In the genomic region with DNA sequence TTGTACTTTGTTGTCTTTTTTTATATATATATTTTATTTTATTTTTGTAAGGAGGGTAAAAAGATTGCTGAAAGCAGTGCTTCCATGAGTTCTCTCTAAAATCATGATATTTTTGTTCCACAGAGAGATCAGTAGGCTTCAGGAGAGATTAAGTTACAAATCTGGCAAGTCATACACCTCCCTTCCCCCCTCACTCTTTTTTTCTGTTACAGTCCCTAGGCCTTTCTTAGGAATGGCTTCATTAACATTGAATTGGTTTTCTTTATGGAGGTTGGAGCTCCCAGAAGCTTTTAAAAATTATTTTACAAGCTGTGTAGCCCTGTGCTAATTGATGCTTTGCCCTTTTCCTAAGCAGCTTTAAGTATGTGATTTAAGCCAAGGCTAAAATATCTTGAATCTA, we compare ENCODE assay signal across 28 mouse cellular contexts.
DNase-seq lines count a peak whose midpoint lies in the region; ATAC-seq and TF ChIP-seq lines count a peak whose summit lies in the region.
"Had no signal": no experiment of that assay in that cellular context is flagged by ENCODE, and none has a peak within 500 bp of the region (broad histone marks: within the 10 kb centered on the region; RNA-seq: fewer than 3 reads in every experiment).

No protein-coding gene starts in this region.

- H3K9me3 ChIP-seq in embryonic facial prominence, embryonic 11.5 days (replicated peaks; ENCODE audit: control insufficient read depth, low read length), result no peaks in the 10 kb centered on the region
- H3K9me3 ChIP-seq in embryonic facial prominence, embryonic 10.5 days, result no peaks in the 10 kb centered on the region
- no peaks in the 10 kb centered on the region for H3K9me3 ChIP-seq in limb, embryonic 11.5 days (ENCODE audit: control insufficient read depth, low read length)
- no peaks in the 10 kb centered on the region for H3K9me3 ChIP-seq in limb, embryonic 10.5 days (replicated peaks)
- H3K9me3 ChIP-seq in limb, embryonic 12.5 days, result no peaks in the 10 kb centered on the region
- H3K9me3 ChIP-seq: embryonic facial prominence, embryonic 12.5 days; forebrain, embryonic 12.5 days; forebrain, embryonic 15.5 days; heart, embryonic 10.5 days; heart, embryonic 13.5 days; hindbrain, embryonic 12.5 days had no signal

- no peak for ATAC-seq in embryonic facial prominence, embryonic 11.5 days (replicated peaks; ENCODE audit: insufficient number of reproducible peaks, low FRiP score, low TSS enrichment, low read depth)
- peak; percentile 65; the same call in 1 of the 2 replicates for ATAC-seq in limb, embryonic 11.5 days (ENCODE audit: insufficient number of reproducible peaks, low FRiP score, low TSS enrichment, low read depth)
- ATAC-seq in limb, embryonic 12.5 days (ENCODE audit: insufficient number of reproducible peaks, insufficient read depth, low FRiP score, low TSS enrichment, low read depth), result peak; percentile 71; the same call in 1 of the 2 replicates
- ATAC-seq: activated CD4-positive, CD25-positive, alpha-beta regulatory T cell, adult 4 months; forebrain, embryonic 15.5 days had no signal

- H3K27ac ChIP-seq in embryonic facial prominence, embryonic 11.5 days (replicated peaks; ENCODE audit: low read depth, low read length), result no peak overlapping the region
- H3K27ac ChIP-seq in embryonic facial prominence, embryonic 10.5 days (replicated peaks), result no peak overlapping the region
- no peak overlapping the region for H3K27ac ChIP-seq in limb, embryonic 11.5 days (replicated peaks; ENCODE audit: low read depth, low read length)
- no peak overlapping the region for H3K27ac ChIP-seq in limb, embryonic 10.5 days
- no peak overlapping the region for H3K27ac ChIP-seq in limb, embryonic 12.5 days
- H3K27ac ChIP-seq: embryonic facial prominence, embryonic 12.5 days; forebrain, embryonic 12.5 days; forebrain, embryonic 15.5 days; heart, adult 2 months; heart, embryonic 10.5 days; heart, embryonic 13.5 days; hindbrain, embryonic 12.5 days had no signal

- H3K27me3 ChIP-seq in embryonic facial prominence, embryonic 11.5 days (ENCODE audit: control insufficient read depth, insufficient read depth, low read length), result no peaks in the 10 kb centered on the region
- no peaks in the 10 kb centered on the region for H3K27me3 ChIP-seq in embryonic facial prominence, embryonic 10.5 days (replicated peaks; ENCODE audit: low read depth, poor library complexity, severe bottlenecking)
- H3K27me3 ChIP-seq in limb, embryonic 11.5 days (ENCODE audit: control insufficient read depth, insufficient read depth, low read length), result no peaks in the 10 kb centered on the region
- no peaks in the 10 kb centered on the region for H3K27me3 ChIP-seq in limb, embryonic 10.5 days (ENCODE audit: low read depth, poor library complexity, severe bottlenecking)
- no peaks in the 10 kb centered on the region for H3K27me3 ChIP-seq in limb, embryonic 12.5 days
- H3K27me3 ChIP-seq: embryonic facial prominence, embryonic 12.5 days; forebrain, embryonic 12.5 days; forebrain, embryonic 15.5 days; heart, embryonic 13.5 days; hindbrain, embryonic 12.5 days had no signal

- no peak overlapping the region for H3K9ac ChIP-seq in embryonic facial prominence, embryonic 11.5 days (replicated peaks; ENCODE audit: low read length)
- no peak overlapping the region for H3K9ac ChIP-seq in limb, embryonic 11.5 days (ENCODE audit: low read length)
- no peak overlapping the region for H3K9ac ChIP-seq in limb, embryonic 12.5 days (replicated peaks)
- H3K9ac ChIP-seq: embryonic facial prominence, embryonic 12.5 days; forebrain, embryonic 12.5 days; forebrain, embryonic 15.5 days; heart, embryonic 13.5 days; hindbrain, embryonic 12.5 days had no signal

- no peaks in the 10 kb centered on the region for H3K36me3 ChIP-seq in embryonic facial prominence, embryonic 11.5 days (replicated peaks; ENCODE audit: control insufficient read depth, insufficient read depth, low read depth, low read length)
- H3K36me3 ChIP-seq in embryonic facial prominence, embryonic 10.5 days (replicated peaks), result no peaks in the 10 kb centered on the region
- no peaks in the 10 kb centered on the region for H3K36me3 ChIP-seq in limb, embryonic 11.5 days (ENCODE audit: control insufficient read depth, insufficient read depth, low read length)
- no peaks in the 10 kb centered on the region for H3K36me3 ChIP-seq in limb, embryonic 10.5 days
- no peaks in the 10 kb centered on the region for H3K36me3 ChIP-seq in limb, embryonic 12.5 days
- H3K36me3 ChIP-seq: embryonic facial prominence, embryonic 12.5 days; forebrain, embryonic 12.5 days; forebrain, embryonic 15.5 days; heart, embryonic 10.5 days; heart, embryonic 13.5 days; hindbrain, embryonic 12.5 days had no signal

- DNase-seq in embryonic facial prominence, embryonic 11.5 days (ENCODE audit: low spot score), result peak; percentile 5
- DNase-seq in embryonic facial prominence, embryonic 10.5 days (ENCODE audit: low spot score), result no peak
- DNase-seq in limb, embryonic 11.5 days (ENCODE audit: low spot score), result no peak
- no peak for DNase-seq in limb, embryonic 10.5 days (ENCODE audit: low spot score)
- DNase-seq in brain, embryonic 14.5 days (ENCODE audit: low read depth), result peak; percentile 5
- no peak for DNase-seq in adipocyte (ENCODE audit: low spot score)
- no peak for DNase-seq in thymus, postnatal 4 days
- DNase-seq: adrenal gland, postnatal 10 days; adrenal gland, postnatal 36 days; cerebellum, adult 11 months; cerebellum, adult 2 months; cerebellum, adult 9-11 months; cerebellum, postnatal 36 days; embryo, embryonic 11 days; gastrocnemius, postnatal 10 days; gastrocnemius, postnatal 36 days; heart, adult 2 months; heart, postnatal 14 days; heart, postnatal 4 days had no signal

- H3K4me2 ChIP-seq in embryonic facial prominence, embryonic 11.5 days (ENCODE audit: low read depth, low read length), result no peak overlapping the region
- no peak overlapping the region for H3K4me2 ChIP-seq in limb, embryonic 11.5 days (ENCODE audit: low read depth, severe bottlenecking)
- H3K4me2 ChIP-seq in limb, embryonic 12.5 days, result no peak overlapping the region
- H3K4me2 ChIP-seq: embryonic facial prominence, embryonic 12.5 days; forebrain, embryonic 12.5 days; forebrain, embryonic 15.5 days; heart, embryonic 13.5 days; hindbrain, embryonic 12.5 days had no signal

- TF ChIP-seq POLR2A in brain, embryonic 14.5 days (IDR thresholded peaks at IDR 0.05; ENCODE audit: borderline replicate concordance, extremely low read depth, insufficient read depth, insufficient read length, poor library complexity, severe bottlenecking), result no peak

- TF ChIP-seq CTCF in brain, embryonic 14.5 days (IDR thresholded peaks at IDR 0.05; ENCODE audit: borderline replicate concordance, extremely low read depth, insufficient read depth, insufficient read length), result no peak

- no peak overlapping the region for H3K4me3 ChIP-seq in embryonic facial prominence, embryonic 11.5 days (ENCODE audit: low read depth, low read length)
- H3K4me3 ChIP-seq in embryonic facial prominence, embryonic 10.5 days, result no peak overlapping the region
- H3K4me3 ChIP-seq in limb, embryonic 11.5 days (ENCODE audit: low read depth, low read length), result no peak overlapping the region
- H3K4me3 ChIP-seq in limb, embryonic 10.5 days, result no peak overlapping the region
- H3K4me3 ChIP-seq in limb, embryonic 12.5 days (replicated peaks), result no peak overlapping the region
- H3K4me3 ChIP-seq: embryonic facial prominence, embryonic 12.5 days; erythroblast, embryonic 14.5 days; forebrain, embryonic 12.5 days; forebrain, embryonic 15.5 days; heart, adult 2 months; heart, embryonic 10.5 days; heart, embryonic 13.5 days; hindbrain, embryonic 12.5 days had no signal

- H3K4me1 ChIP-seq in embryonic facial prominence, embryonic 11.5 days (ENCODE audit: control insufficient read depth, insufficient read depth, low read length), result no peaks in the 10 kb centered on the region
- no peaks in the 10 kb centered on the region for H3K4me1 ChIP-seq in embryonic facial prominence, embryonic 10.5 days
- H3K4me1 ChIP-seq in limb, embryonic 11.5 days (ENCODE audit: control insufficient read depth, insufficient read depth, low read length), result no peaks in the 10 kb centered on the region
- no peaks in the 10 kb centered on the region for H3K4me1 ChIP-seq in limb, embryonic 10.5 days
- no peaks in the 10 kb centered on the region; the same call in 1 of the 2 replicates for H3K4me1 ChIP-seq in limb, embryonic 12.5 days (replicated peaks)
- H3K4me1 ChIP-seq: embryonic facial prominence, embryonic 12.5 days; forebrain, embryonic 12.5 days; forebrain, embryonic 15.5 days; heart, embryonic 10.5 days; heart, embryonic 13.5 days; hindbrain, embryonic 12.5 days had no signal

Comparison
In these comparisons a context has a peak if more than half of its experiments do, and no peak if none do; other contexts are left out.
1. DNase-seq: peak in embryonic facial prominence, embryonic 11.5 days (single experiment) and brain, embryonic 14.5 days (single experiment); none in embryonic facial prominence, embryonic 10.5 days (single experiment), limb, embryonic 11.5 days (single experiment), limb, embryonic 10.5 days (single experiment), adipocyte (single experiment) and thymus, postnatal 4 days (single experiment).